7 mouse cellular contexts compared by ENCODE assay signal in the genomic region with DNA sequence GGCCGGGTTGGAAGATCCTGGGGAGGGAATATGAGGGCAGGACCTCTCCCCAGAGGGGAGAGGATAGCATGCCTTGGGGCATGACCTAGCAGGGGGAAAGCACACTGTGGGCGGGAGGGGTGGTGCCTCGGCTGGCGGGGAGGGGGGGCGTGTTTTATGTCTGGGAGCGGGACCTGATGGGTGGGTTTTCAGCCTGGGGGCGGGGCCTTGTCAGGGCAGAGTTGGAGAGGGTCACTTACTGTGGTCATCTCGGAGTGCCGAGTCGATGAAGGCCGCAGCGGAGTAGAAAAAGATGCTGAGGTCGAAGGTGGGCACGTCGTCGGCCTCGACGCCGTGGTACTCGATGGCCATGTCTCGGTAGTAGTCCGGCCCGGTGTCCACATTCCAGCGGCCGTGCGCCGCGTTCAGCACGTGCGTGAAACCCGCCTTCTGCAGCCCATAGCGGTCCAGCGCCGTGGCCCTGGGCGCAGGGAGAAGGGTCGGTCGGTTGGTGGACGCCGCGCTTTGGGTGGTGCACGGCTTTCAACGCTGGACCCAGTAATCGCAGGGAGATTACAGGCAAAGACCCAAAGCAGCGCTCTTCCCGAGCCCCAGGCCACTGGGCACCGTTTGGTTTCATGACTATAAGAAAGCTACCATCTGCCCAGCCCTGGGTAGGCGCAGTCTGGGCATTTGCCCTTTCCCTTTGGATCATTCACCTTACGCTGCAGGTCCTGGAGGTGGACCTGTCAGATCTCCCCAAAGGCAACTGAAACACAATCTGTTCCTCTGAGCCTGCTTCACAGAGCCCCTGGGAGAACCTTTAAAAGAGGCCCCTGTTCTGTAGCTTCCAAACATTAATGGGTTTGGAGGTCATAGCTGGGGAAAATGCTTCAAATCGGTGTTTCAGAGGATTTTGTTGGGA. TPM values are rescaled to one million over a fixed set of nuclear protein-coding genes. Genes with fewer than 3 reads are reported as not detected.
DNase-seq lines count a peak whose midpoint lies in the region; ATAC-seq lines count a peak whose summit lies in the region.

No protein-coding gene starts in this region.

- no peaks in the 10 kb centered on the region for H3K36me3 ChIP-seq in lung, embryonic 16.5 days (ENCODE audit: control insufficient read depth, insufficient read depth, low read length)
- H3K36me3 ChIP-seq in hindbrain, embryonic 12.5 days: no peaks in the 10 kb centered on the region
- no peaks in the 10 kb centered on the region for H3K36me3 ChIP-seq in midbrain, embryonic 11.5 days (ENCODE audit: control insufficient read depth, insufficient read depth, low read length)

- H3K4me3 ChIP-seq in lung, embryonic 16.5 days (ENCODE audit: low read length): peak overlapping the region; percentile 41
- peak overlapping the region; percentile 27 for H3K4me3 ChIP-seq in hindbrain, embryonic 12.5 days
- H3K4me3 ChIP-seq in midbrain, embryonic 11.5 days (ENCODE audit: low read depth, low read length): peak overlapping the region; percentile 23

- peaks cover 12% of the 10 kb centered on the region for H3K4me1 ChIP-seq in lung, embryonic 16.5 days (replicated peaks; ENCODE audit: control insufficient read depth, insufficient read depth, low read length)
- H3K4me1 ChIP-seq in hindbrain, embryonic 12.5 days: peaks cover 20% of the 10 kb centered on the region
- peaks cover 14% of the 10 kb centered on the region for H3K4me1 ChIP-seq in midbrain, embryonic 11.5 days (ENCODE audit: control insufficient read depth, insufficient read depth, low read length)

- WGBS in lung, embryonic 16.5 days: 15% methylated on average over 44 of the region's 49 CpGs
- 11% methylated on average over 49 of the region's 49 CpGs for WGBS in hindbrain, embryonic 12.5 days
- WGBS in midbrain, embryonic 11.5 days: 8% methylated on average over 49 of the region's 49 CpGs

- H3K4me2 ChIP-seq in lung, embryonic 16.5 days (ENCODE audit: low read depth, low read length): peak overlapping the region; percentile 70
- H3K4me2 ChIP-seq in hindbrain, embryonic 12.5 days (replicated peaks): peak overlapping the region; percentile 56
- peak overlapping the region; percentile 45 for H3K4me2 ChIP-seq in midbrain, embryonic 11.5 days

- peak overlapping the region; percentile 36; the same call in 1 of the 2 replicates for H3K9ac ChIP-seq in lung, embryonic 16.5 days (ENCODE audit: low read length)
- peak overlapping the region; percentile 38; the same call in 1 of the 2 replicates for H3K9ac ChIP-seq in hindbrain, embryonic 12.5 days
- peak overlapping the region; percentile 38; the same call in 1 of the 2 replicates for H3K9ac ChIP-seq in midbrain, embryonic 11.5 days (ENCODE audit: low read length)

- H3K27me3 ChIP-seq in lung, embryonic 16.5 days (ENCODE audit: control insufficient read depth, insufficient read depth, low read depth, low read length): peaks cover 3% of the 10 kb centered on the region
- H3K27me3 ChIP-seq in hindbrain, embryonic 12.5 days: peaks cover 21% of the 10 kb centered on the region
- no peaks in the 10 kb centered on the region; the same call in 1 of the 2 replicates for H3K27me3 ChIP-seq in midbrain, embryonic 11.5 days (ENCODE audit: control insufficient read depth, insufficient read depth, low read length)

- no peak overlapping the region for H3K27ac ChIP-seq in lung, embryonic 16.5 days (ENCODE audit: low read length)
- H3K27ac ChIP-seq in hindbrain, embryonic 12.5 days: no peak overlapping the region
- H3K27ac ChIP-seq in midbrain, embryonic 11.5 days (ENCODE audit: low read depth, low read length): no peak overlapping the region

- no peaks in the 10 kb centered on the region for H3K9me3 ChIP-seq in lung, embryonic 16.5 days (ENCODE audit: control insufficient read depth, low read length)
- H3K9me3 ChIP-seq in hindbrain, embryonic 12.5 days (replicated peaks): no peaks in the 10 kb centered on the region
- H3K9me3 ChIP-seq in midbrain, embryonic 11.5 days (ENCODE audit: control insufficient read depth, low read length): no peaks in the 10 kb centered on the region

- no peak for DNase-seq in lung, postnatal 36 days
- DNase-seq in midbrain, embryonic 11.5 days (ENCODE audit: low spot score, missing footprints): peak; percentile 88
- DNase-seq in adrenal gland, postnatal 10 days: no peak
- no peak for DNase-seq in spleen, postnatal 14 days (ENCODE audit: low spot score in 2 of 2)

- ATAC-seq in lung, embryonic 16.5 days (ENCODE audit: low read depth): peak; percentile 29; the same call in 1 of the 2 replicates
- no peak for ATAC-seq in hindbrain, embryonic 12.5 days (ENCODE audit: low FRiP score)
- ATAC-seq in midbrain, embryonic 11.5 days (ENCODE audit: low FRiP score): peak; percentile 25; the same call in 1 of the 2 replicates
- ATAC-seq in megakaryocyte-erythroid progenitor cell, adult 5-6 weeks (replicated peaks; ENCODE audit: low FRiP score, low TSS enrichment, poor library complexity, severe bottlenecking): no peak

RNA-seq across cellular contexts. Expression of a gene that starts 27.7 kb away (rescaled TPM):
- not detected in 2 replicates for polyA plus RNA-seq in lung, embryonic 16.5 days (2015; fragmentation: Nextera tagmentation; extraction: Ambion mirVana)
- polyA plus RNA-seq in hindbrain, embryonic 12.5 days (2016; fragmentation: Nextera tagmentation; extraction: Ambion mirVana): 0.25 and 0.31 TPM in 2 replicates
- not detected in 2 replicates for polyA plus RNA-seq in midbrain, embryonic 11.5 days (2014; fragmentation: Nextera tagmentation; extraction: Ambion mirVana)
- total RNA-seq in megakaryocyte-erythroid progenitor cell, adult 5-6 weeks (2014; fragmentation: Nextera tagmentation): not detected in 2 replicates
- not detected in 2 replicates for total RNA-seq in megakaryocyte-erythroid progenitor cell, adult 5-6 weeks (2017)
- 1 to 10 TPM; 2.1 to 4.1 TPM for total RNA-seq in adrenal gland, postnatal 10 days (2021)

Comparison
In these comparisons a context has a peak if more than half of its experiments do, and no peak if none do; other contexts are left out.
1. ATAC-seq: peak in lung, embryonic 16.5 days (single experiment) and midbrain, embryonic 11.5 days (single experiment); none in hindbrain, embryonic 12.5 days (single experiment) and megakaryocyte-erythroid progenitor cell, adult 5-6 weeks (single experiment).
2. Peak in every context shown above with its lines, with median percentiles within 50 percentile points of each other: H3K4me2 ChIP-seq, H3K4me3 ChIP-seq and H3K9ac ChIP-seq.